Mouse (Mus musculus): ENCODE results near the gene Cfap126.
"Not testable (repeated sequence)": the region's sequence is repeated elsewhere in the genome, so short reads cannot be mapped to it uniquely, and the experiment has no call there.

Cfap126 gene

GRCm38 (mm10) chr1:171130971-171131370 lies 17.3 kb downstream of the Cfap126 start:
- no peak for DNase-seq

DNA sequence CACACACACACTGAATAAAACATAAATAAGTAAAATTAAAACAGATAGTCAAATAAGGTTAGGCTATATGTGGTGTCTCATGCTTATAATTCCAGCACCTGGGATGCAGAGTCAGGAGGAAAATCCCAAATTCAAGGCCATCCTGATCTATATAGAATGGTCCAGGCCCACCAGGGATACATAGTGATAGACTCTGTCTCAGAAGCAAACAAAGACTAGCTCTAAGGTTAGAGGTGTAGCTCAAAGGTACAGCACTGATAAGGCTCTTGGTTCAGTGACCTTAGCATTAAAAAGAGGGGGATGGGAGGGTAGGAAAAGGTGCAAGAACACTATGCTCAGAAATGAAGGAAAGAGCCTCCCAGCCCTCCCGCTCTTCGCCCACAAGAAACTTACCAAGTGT lies 21.9 kb downstream of the Cfap126 start:
- no peak for DNase-seq

DNA sequence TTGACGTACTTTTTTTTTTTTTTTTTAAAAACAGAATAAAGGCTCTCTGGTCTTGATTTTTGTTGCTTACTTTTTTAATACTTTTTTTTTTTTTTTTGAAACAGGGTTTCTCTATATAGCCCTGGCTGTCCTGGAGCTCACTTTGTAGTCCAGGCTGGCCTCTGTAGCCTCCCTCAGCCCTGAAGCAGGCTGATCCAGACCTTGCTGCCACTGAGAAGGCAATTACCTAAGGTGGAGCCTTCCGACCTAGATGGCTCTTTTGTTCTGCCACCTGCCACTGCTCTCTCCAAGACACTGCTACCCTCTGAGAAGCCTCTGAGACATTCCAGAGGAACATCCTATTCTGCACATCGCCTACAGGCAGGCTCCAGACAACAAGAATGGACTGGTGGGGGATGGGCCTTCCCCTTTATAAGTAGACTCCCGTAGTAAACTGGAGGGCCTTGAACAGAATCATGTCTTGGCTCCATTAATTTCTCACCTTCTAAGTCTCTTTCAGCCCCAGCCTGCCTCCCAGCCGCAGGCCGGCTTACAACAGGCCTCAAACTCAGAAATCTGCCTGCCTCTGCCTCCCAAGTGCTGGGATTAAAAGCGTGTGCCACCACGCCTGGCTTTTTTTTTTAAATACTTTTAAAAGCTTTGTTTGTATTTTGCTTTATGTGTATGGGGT lies 23.9 kb downstream of the Cfap126 start:
- not testable (repeated sequence) for DNase-seq

GRCm38 (mm10) chr1:171142981-171143380 lies 29.3 kb downstream of the Cfap126 start:
- peak in 1 of 2 experiments; percentile 12 for DNase-seq

DNA sequence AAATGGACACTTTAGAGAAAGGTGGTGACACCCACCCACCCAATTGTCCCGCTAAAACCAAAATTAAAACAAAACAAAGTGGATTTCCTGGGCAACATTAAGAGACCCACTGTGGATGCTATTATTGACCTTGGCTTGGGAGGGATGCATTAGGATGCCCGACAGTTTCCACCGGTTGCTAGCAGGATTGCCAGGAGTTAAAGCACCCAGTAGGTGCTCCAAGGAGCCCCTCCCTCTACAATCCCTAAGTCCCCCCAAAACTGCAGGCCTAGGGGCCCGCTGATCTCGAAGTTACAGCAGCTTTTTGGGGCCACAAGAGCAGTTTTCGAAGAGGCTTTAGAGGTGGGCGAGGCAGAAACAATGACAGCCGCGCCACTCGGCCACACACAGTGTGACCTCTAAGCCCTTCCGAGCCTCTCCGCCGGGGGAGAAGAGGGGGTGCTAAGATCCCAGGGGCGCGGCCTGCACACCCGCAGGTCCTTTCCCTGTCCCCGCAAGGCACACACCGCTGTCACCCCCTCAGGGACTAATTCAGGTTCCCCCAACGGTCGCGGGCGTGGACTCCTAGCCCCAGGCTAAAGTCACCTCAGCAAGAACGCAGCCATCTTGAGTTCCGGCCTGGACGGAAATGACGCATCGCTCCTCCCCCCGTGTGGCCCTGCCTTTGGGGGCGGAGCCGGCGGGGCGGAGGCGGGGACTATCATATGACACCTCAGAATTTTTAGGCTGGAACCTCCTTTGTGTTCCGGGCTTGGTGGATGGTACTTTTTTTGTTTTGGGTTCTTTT lies 36.4 kb downstream of the Cfap126 start, which contains the start of the genes Sdhc and Mpz:
TSS of gene Sdhc (minus strand) at position 630 of the 787 bp plus-strand sequence.
TSS of gene Mpz (plus strand) at position 738 of the 787 bp plus-strand sequence.
- peak; percentile 99 for DNase-seq

DNA sequence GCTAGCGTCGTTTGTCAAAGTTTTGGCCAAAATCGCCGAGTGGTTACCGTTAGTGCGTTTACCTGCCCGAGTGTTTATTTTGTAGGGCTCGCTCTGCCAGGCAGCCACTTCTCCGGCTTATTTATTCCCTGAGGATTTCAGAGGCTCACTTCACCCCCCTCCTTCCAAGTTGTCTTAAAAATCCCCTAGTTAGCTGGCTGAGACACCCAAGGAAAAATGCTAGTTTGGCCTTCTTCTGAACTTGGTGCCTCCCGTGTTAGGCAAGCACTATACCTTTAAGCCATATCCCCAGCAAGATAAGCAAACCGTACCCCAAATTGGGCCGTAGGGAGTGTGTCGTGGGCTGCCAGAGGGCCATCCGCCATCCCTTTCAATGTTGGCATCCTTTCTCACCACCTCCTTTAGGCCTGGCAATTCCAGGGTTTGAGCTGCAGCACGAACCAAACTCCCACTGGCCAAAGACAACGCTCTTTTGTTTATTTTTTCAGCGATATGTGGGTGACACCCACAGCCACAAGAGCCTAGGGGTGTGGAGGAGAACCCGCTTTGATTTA lies 37.2 kb downstream of the Cfap126 start:
- no peak for DNase-seq

GRCm38 (mm10) chr1:171151966-171152365 lies 38.2 kb downstream of the Cfap126 start:
- DNase-seq = no peak

- no peak for DNase-seq
Measured at GRCm38 (mm10) chr1:171156644-171157043, 42.9 kb downstream of the Cfap126 start.

DNA sequence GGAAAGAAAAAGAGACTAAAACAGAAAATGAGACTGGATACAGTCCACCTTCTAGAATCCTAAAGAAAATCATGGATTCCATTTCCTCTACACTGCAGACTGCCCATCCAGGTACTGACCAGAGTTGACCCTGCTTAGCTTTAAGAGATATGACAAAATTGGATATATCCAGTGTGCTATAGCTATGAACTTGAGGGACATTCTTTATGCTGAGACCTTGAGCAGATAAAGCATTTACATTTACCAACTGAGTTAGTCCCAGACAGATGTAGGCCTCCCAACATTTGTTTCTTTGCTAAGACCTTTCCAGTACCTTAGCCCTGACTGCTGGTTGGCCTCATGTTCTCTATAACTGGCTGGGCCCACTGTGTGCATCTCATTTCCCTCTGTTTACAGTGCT lies 44.2 kb downstream of the Cfap126 start:
- no peak for DNase-seq

DNA sequence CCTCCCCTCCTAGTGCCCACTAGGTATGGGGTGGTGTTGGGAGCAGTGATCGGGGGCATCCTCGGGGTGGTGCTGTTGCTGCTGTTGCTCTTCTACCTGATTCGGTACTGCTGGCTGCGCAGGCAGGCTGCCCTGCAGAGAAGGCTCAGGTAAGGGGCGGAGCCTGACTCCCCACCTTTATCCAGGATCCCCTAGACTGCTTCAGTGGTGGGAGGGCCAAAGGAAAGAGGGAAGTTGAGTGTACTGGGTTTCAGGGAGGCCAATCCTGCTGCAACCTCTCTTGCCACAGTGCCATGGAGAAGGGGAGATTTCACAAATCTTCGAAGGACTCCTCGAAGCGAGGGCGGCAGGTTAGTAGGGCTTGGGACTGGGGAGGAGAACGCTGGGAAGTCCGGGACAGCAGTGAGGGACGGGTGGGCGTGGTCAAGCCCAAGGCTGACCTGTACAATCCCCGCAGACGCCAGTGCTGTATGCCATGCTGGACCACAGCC lies 45.8 kb downstream of the Cfap126 start:
- peak; percentile 29 to 31 for DNase-seq

DNA sequence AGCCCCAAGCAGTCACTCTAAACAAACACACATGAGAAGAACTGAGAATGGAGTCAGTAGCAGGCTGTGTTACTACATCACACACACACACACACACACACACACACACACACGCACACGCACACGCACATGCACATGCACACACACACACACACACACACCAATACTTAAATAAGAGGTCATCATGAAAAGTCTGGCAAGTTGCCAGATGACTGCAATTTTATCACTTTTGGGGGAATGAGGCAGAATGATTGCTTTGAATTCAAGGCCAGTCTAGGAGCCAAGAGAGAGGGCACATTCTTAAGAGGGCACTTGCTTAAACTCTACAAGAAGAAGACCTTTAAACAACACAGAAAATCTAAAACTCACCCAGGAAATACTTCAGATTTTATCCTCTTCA lies 48.8 kb downstream of the Cfap126 start:
- no peak for DNase-seq

DNA sequence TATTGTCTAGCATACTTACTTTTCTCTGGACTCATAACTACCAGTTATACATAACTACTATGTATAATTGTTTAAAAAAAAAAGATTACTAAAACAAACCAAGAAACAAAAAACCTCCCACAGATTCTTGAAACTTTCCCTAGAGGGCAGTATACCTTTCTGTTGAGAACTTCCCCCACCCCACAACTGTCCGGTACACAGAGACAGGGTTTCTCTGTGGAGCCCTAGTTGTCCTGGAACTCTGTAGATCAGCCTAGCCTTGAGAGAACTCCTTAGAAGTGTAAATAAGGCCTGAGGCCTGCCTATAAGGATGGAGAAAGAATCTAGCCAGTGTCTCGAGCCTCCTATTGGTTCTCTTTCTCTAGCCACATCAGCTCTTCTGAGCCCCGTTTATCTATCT lies 50.5 kb downstream of the Cfap126 start:
- peak in 1 of 2 experiments; percentile 12 for DNase-seq

GRCm38 (mm10) chr1:171165629-171166345 lies 52.1 kb downstream of the Cfap126 start:
- DNase-seq = no peak

DNA sequence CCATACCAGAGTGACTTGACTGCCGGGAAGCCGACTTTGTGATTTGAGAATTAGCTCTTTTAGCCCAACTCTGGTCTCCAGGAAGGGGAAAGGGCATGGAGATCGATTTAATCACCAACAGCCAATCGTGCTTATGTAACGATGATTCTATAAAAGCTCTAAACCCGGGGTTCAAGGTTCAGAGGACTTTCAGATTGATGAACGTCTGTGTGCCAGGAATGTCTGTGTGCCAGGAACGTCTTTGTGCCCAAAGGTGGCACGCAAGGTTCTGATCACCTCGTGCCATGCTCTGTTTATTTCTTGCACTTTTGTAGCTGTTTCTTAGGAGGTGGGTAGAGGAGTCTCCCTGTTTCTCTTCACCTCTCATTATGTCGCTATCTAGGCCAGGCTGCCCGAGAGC lies 55.2 kb downstream of the Cfap126 start:
- DNase-seq = no peak

DNA sequence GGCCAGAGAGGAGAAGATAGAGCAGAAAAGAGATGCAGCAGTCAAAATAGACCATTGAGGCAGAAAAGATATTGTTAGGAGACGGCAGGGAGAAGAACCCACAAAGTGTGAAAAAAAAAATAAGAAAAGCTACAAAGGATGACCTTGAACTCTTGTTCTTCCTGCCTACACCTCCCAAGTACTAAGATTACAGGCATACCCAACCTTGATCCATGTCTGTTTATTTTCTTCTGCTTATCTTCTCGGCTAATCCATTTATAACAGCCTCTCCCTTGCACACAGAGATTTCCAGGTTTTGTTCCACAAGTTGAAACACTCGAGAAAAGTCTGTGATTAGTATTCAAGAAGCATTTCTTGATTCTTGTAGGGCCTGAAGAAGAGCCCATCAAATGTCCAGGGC lies 56.2 kb downstream of the Cfap126 start:
- DNase-seq = no peak

- no peak for DNase-seq
Measured at GRCm38 (mm10) chr1:171171138-171171537, 57.4 kb downstream of the Cfap126 start.

DNA sequence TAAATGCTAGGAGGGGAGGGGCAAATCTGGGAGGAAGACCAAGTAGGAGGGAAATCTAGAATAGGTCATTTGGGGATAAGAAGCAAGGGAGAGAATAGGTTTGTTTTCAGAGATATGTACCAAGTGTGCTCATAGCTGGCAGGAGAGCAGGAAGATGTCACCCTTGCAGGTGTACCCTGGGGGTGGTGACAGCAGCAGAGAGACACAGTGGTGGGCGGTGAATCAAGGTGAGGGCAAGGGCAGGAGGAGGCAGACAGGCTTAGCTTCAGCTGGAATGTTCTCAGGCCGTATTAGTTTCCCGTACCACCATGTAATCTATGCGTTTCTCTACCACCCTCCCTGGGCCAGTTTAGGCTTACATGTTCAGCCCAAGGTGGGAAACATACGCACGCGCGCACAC lies 59.1 kb downstream of the Cfap126 start:
- no peak for DNase-seq
